Mouse (Mus musculus): ENCODE results near the gene Sema4b. TPM values are rescaled to one million over a fixed set of nuclear protein-coding genes. Genes with fewer than 3 reads are reported as not detected.

Gene Sema4b
- total and polyA plus RNA-seq, 2 experiments from 2014 or later, result 28.1 to 47.5 TPM

DNA sequence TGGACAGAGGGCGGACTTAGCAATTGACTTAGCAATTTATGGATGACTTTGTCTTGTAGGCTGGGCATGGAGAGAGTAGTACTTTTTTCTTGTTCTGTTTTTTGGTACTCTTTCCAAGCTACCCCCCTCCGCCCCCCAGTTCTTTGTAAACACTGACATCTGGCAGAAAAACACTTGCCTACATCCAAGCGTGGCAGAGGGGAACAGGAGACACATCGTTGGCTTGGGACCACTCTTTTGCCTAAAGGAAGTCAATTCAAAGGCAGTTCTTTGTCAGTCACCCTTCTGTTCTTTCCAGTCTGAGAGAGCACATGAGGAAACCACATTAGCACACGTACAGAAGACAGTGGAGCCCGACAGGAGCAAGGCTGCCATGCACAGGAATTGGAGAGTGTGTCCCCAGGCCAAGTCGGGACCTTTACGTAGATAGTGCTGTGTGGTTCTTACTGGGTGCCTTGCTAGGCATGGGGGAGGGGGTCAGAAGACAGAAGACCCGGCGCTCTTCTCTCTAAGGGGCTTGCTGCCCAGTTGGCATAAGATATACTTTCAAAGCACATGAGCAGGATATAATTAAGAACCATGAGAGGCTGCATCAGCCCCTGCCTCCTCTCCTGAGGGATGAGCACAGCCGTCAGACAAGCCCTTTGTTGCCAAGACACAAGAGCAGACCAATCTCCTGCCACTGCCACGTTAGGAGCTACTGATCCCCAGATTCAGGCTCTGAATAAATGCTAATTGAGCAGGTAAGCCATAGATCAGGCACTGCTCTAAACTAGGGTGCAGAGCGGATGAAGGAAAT lies 7.5 kb downstream of the Sema4b start:
- no peaks in the 10 kb centered on the region for H3K36me3 ChIP-seq (ENCODE audit: insufficient read depth, low read length)
- peak overlapping the region; percentile 43 for H3K27ac ChIP-seq
- peak; percentile 78 for DNase-seq (ENCODE audit: low spot score)
- ATAC-seq, result peak; percentile 8; the same call in 1 of the 2 replicates
- TF ChIP-seq CTCF (IDR thresholded peaks at IDR 0.05; ENCODE audit: low read depth), result no peak
- no peak overlapping the region for H3K4me3 ChIP-seq (ENCODE audit: low read length)
- peak overlapping the region; percentile 4 for H3K4me2 ChIP-seq (ENCODE audit: low read depth, low read length)
- H3K4me1 ChIP-seq (ENCODE audit: insufficient read depth, low read length), result peaks cover 27% of the 10 kb centered on the region
- no peaks in the 10 kb centered on the region for H3K27me3 ChIP-seq (ENCODE audit: insufficient read depth, low read length)
- H3K9ac ChIP-seq (replicated peaks; ENCODE audit: low read length), result no peak overlapping the region
- WGBS, result 34% methylated on average over 13 of the region's 13 CpGs
- H3K9me3 ChIP-seq (ENCODE audit: low read length), result no peaks in the 10 kb centered on the region

DNA sequence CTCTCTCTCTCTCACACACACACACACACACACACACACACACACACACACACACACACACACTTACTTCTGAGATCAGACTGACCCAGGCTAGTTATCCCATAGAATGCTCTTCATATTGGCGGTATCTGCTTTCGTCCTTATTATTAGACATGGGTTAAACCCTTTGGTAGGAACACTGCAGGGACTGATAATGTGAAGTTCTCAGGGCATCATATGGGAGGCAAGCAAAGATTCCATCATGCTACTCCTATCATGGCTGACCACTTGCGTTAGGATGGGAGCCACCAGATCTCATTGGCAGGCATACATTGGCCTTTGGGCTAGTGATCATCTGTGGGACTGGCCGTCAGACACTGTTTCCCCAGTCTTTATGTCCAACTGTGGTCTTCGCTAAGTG lies 8.5 kb downstream of the Sema4b start:
- Histone ChIP-seq H3K9ac (replicated peaks; ENCODE audit: low read length) (no peak overlapping the region), H3K4me3 (ENCODE audit: low read length) (no peak overlapping the region), H3K36me3 (ENCODE audit: insufficient read depth, low read length) (no peaks in the 10 kb centered on the region), H3K27me3 (ENCODE audit: insufficient read depth, low read length) (no peaks in the 10 kb centered on the region), H3K4me2 (ENCODE audit: low read depth, low read length) (no peak overlapping the region), H3K27ac (no peak overlapping the region), H3K4me1 (ENCODE audit: insufficient read depth, low read length) (peaks cover 35% of the 10 kb centered on the region), H3K9me3 (ENCODE audit: low read length) (no peaks in the 10 kb centered on the region)
- 89% methylated on average over 5 of the region's 5 CpGs for WGBS
- ATAC-seq (no peak), DNase-seq (ENCODE audit: low spot score) (no peak)
- TF ChIP-seq CTCF (IDR thresholded peaks at IDR 0.05; ENCODE audit: low read depth), result no peak

DNA sequence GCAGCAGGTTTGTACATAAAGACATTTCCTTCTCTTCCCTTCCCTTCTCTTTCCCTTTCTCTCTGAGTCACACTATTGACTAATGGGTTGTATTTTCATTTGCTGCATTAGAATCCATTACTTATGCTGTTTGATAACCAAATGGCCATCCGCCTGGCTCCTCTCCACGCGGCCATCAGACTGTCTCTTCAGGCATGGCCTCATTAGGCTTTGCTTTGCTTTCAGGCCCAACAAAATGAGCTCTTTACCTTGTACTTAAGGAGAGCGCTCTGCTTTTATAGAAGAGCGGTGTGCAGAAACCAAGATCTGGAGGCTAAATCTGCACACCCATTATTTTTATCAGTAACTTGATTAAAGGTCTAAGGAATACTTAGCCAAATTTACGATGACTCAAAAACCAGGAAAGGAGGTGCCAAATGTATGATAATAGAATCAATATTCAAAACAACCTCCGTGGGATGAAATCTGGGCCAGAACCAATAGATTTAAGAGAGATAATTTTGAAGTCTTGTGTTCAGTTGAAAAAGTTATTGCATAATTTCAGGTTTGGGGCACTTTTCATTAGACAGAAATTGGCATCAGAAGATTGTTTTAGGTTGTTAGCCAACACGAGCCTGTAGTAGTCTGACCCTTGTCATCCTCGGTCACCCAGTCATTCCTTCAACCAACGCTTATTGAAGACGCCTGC lies 9.1 kb downstream of the Sema4b start:
- H3K9ac ChIP-seq (replicated peaks; ENCODE audit: low read length), result no peak overlapping the region
- H3K27ac ChIP-seq, result no peak overlapping the region
- H3K36me3 ChIP-seq (ENCODE audit: insufficient read depth, low read length), result no peaks in the 10 kb centered on the region
- no peak overlapping the region for H3K4me2 ChIP-seq (ENCODE audit: low read depth, low read length)
- H3K4me3 ChIP-seq (ENCODE audit: low read length), result no peak overlapping the region
- WGBS, result 76% methylated on average over 10 of the region's 11 CpGs
- H3K4me1 ChIP-seq (ENCODE audit: insufficient read depth, low read length), result peaks cover 40% of the 10 kb centered on the region
- DNase-seq (ENCODE audit: low spot score) (no peak), ATAC-seq (no peak)
- no peaks in the 10 kb centered on the region for H3K9me3 ChIP-seq (ENCODE audit: low read length)
- no peak for TF ChIP-seq CTCF (IDR thresholded peaks at IDR 0.05; ENCODE audit: low read depth)
- H3K27me3 ChIP-seq (ENCODE audit: insufficient read depth, low read length), result no peaks in the 10 kb centered on the region

DNA sequence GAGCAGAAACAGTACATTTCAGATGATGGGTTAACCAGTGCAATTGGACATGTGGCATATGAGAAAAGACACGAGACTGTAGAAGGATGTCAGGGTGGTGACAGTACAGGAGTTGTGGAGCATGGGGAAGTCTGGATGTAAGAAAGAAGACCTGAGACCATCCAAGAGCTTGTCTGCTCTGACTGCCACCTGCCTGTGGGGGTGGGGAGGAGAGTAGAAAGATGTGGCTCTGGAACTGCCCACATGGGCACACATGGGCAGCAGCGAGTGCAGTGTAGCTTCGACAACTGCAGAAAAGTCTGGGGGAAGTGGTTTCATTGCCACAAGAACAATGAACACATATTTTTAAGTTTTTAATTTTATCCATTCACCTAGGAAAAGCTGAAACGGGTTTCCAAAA lies 10.7 kb downstream of the Sema4b start:
- peak; percentile 43 for TF ChIP-seq CTCF (IDR thresholded peaks at IDR 0.05; ENCODE audit: low read depth)

DNA sequence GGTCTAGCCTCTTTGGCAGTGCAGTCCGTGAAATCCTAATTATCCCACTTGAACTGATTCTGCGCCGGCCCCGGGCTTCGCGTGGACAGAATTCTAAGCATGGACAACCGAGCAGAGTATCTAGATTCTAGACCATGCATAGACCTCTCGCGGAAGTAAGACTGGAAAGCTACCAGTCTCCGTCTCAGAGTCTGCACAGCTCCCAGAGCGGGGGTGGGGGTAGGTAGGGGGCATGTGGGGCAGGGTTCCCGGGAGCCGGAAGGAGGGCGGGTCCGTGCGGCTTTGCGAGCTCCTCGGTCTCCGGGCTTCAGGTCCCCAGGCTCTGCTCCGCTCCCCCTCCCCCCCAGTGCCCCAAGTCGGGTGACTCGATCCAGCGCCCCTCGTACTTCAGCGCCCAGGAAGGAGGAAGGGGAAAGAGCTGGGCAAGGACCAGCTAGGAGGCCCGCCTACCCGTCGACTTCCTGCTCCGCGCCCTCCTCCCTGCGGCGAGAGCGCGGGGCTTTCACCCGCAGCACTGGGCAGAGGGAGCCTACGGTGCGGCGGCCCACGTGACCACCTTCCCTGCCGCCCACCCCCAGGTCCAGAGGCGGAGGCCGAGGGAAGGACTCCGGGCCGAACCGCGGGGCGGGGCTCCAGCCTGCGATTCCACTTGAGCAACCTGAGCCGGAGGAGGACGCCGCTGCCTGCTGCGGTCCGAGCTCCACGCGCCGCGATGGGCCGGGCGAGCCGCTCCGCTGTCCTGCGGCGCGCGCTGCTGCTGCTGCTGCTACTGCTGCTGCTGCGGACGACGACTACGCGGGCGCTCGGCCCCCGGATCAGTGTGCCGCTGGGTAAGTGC lies 11.5 kb downstream of the Sema4b start:
- DNase-seq (ENCODE audit: low spot score) (peak; percentile 89), ATAC-seq (peak; percentile 88)
- peak overlapping the region; percentile 77 for H3K4me2 ChIP-seq (ENCODE audit: low read depth, low read length)
- peaks cover 38% of the 10 kb centered on the region for H3K4me1 ChIP-seq (ENCODE audit: insufficient read depth, low read length)
- no peaks in the 10 kb centered on the region for H3K27me3 ChIP-seq (ENCODE audit: insufficient read depth, low read length)
- WGBS, result 2% methylated on average over 60 of the region's 74 CpGs
- no peak for TF ChIP-seq CTCF (IDR thresholded peaks at IDR 0.05; ENCODE audit: low read depth)
- peak overlapping the region; percentile 95 for H3K27ac ChIP-seq
- H3K9me3 ChIP-seq (ENCODE audit: low read length), result no peaks in the 10 kb centered on the region
- H3K36me3 ChIP-seq (ENCODE audit: insufficient read depth, low read length), result no peaks in the 10 kb centered on the region
- H3K9ac ChIP-seq (replicated peaks; ENCODE audit: low read length), result peak overlapping the region; percentile 81
- peak overlapping the region; percentile 72 for H3K4me3 ChIP-seq (ENCODE audit: low read length)

More for the DNA sequence above, 10.7 kb downstream of the Sema4b start:
- H3K9me3 ChIP-seq (ENCODE audit: low read length), result no peaks in the 10 kb centered on the region
- ATAC-seq (no peak), DNase-seq (ENCODE audit: low spot score) (peak; percentile 42)
- H3K27me3 ChIP-seq (ENCODE audit: insufficient read depth, low read length), result no peaks in the 10 kb centered on the region
- peak overlapping the region; percentile 95 for H3K27ac ChIP-seq
- H3K4me2 ChIP-seq (ENCODE audit: low read depth, low read length), result peak overlapping the region; percentile 77
- peaks cover 37% of the 10 kb centered on the region for H3K4me1 ChIP-seq (ENCODE audit: insufficient read depth, low read length)
- peak overlapping the region; percentile 81; the same call in 1 of the 2 replicates for H3K9ac ChIP-seq (replicated peaks; ENCODE audit: low read length)
- WGBS, result 5% methylated on average over 4 of the region's 4 CpGs
- no peaks in the 10 kb centered on the region for H3K36me3 ChIP-seq (ENCODE audit: insufficient read depth, low read length)
- H3K4me3 ChIP-seq (ENCODE audit: low read length), result peak overlapping the region; percentile 72

DNA sequence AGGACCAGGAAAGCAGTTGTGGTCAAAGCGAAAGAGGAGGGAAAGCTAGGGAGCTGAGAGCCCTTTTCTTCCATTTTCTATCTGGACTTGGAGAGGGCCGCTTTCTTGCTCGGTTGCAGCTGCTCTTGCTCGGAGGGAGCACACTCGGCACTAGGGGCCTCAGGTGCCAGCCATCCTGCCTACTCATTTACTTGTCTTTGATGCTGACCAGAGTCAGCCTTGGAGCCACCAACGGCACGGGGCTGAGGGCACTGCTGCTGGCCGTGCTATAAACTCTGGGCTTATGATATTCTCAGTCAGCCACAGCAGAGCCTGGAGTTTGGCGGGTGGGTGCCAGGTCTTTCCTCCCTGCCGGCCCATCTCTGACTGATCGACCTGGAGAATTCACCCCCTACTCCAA lies 12.2 kb downstream of the Sema4b start:
- ATAC-seq, result no peak
- H3K9me3 ChIP-seq (ENCODE audit: low read length), result no peaks in the 10 kb centered on the region
- H3K27ac ChIP-seq, result peak overlapping the region; percentile 95
- peak overlapping the region; percentile 77 for H3K4me2 ChIP-seq (ENCODE audit: low read depth, low read length)
- no peak for TF ChIP-seq CTCF (IDR thresholded peaks at IDR 0.05; ENCODE audit: low read depth)
- H3K27me3 ChIP-seq (ENCODE audit: insufficient read depth, low read length), result no peaks in the 10 kb centered on the region
- no peaks in the 10 kb centered on the region for H3K36me3 ChIP-seq (ENCODE audit: insufficient read depth, low read length)
- H3K9ac ChIP-seq (replicated peaks; ENCODE audit: low read length), result peak overlapping the region; percentile 81
- peak; percentile 47 for DNase-seq (ENCODE audit: low spot score)
- peaks cover 42% of the 10 kb centered on the region for H3K4me1 ChIP-seq (ENCODE audit: insufficient read depth, low read length)
- under 1% methylated on average over 11 of the region's 11 CpGs for WGBS
- peak overlapping the region; percentile 72 for H3K4me3 ChIP-seq (ENCODE audit: low read length)

Data from hindbrain, postnatal 0 days (tissue).